Mouse (Mus musculus): Measurements from ENCODE around the gene Ncdn. TPM values are rescaled to one million over a fixed set of nuclear protein-coding genes. Genes with fewer than 3 reads are reported as not detected.

The Ncdn gene
- polyA plus RNA-seq, 1 experiment from 2014 or later = 91.8 TPM

DNA sequence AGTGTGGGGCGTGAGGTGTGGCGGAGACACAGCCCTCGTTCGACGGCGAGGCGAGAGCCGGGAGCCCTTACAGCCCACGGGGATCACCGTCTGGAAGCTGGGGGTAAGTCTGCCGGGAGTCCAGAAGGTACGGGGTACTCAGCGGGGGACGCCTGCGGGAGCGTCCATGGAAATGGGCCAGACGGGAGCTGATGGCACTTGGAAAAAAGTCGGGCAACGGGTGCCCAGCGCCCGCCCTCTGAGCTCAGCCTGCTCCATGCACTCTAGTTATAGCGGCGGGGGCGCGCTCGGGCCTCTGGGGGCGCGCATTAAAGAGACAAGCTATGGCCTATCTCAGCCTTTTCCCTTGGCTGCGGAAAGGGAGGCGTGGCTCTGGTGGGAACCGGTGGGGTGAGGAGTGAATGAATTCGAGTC is 17.2 kb downstream of the Ncdn start, which contains the start of gene Tfap2e:
Tfap2e (minus strand) TSS at position 240 of the 414 bp plus-strand sequence.
- no peak within 1 kb of the TSS; the same call in 1 of the 2 replicates for H3K9ac ChIP-seq (replicated peaks; ENCODE audit: low read length)
- H3K9me3 ChIP-seq (ENCODE audit: control insufficient read depth, low read length) = no peaks in the 10 kb centered on the region
- H3K4me3 ChIP-seq (replicated peaks; ENCODE audit: low read depth, low read length) = peak within 1 kb of the TSS; percentile 28
- WGBS = 1% methylated on average over 32 of the region's 32 CpGs
- H3K36me3 ChIP-seq (ENCODE audit: control insufficient read depth, insufficient read depth, low read length) = no peaks in the 10 kb centered on the region
- H3K4me2 ChIP-seq (ENCODE audit: low read length) = peak within 1 kb of the TSS; percentile 43
- DNase-seq (peak; percentile 77), ATAC-seq (ENCODE audit: low FRiP score, low TSS enrichment) (peak; percentile 46; the same call in 1 of the 2 replicates)
- peaks cover 94% of the 10 kb centered on the region for H3K27me3 ChIP-seq (ENCODE audit: control insufficient read depth, insufficient read depth, low read length)
- H3K27ac ChIP-seq (replicated peaks; ENCODE audit: low read depth, low read length) = no peak within 1 kb of the TSS
- no peaks in the 10 kb centered on the region for H3K4me1 ChIP-seq (ENCODE audit: control insufficient read depth, insufficient read depth, low read length)

DNA sequence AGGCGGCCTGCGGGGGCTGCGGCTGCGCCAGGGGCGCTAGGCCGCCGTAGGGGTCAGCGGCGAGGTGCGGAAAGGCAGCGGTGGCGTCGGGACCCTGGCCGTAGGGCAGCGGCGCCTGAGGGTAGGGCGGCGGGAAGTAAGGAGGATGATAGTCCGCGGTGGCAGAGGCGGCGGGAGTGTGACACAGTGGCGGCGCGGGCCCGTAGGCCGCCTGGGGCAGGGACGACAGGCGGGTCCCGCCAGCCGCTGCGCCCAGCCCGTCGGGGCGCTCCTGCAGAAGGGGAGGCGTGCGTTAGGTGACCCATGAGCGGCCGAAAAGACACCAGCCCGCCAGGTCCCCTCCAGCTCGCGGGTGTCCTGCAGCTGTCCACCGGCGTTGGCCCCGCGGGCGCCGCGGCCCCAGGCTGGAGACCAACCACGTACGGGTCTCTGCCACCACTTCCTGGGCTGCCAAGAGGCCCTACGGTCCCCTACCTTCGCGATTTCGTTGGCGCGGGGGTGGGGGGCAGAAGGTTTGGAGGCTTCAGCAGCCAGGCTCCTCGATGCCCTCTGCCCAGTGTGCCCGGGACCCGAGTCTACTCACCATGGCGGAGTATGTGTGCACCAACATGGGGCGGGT is 17.7 kb downstream of the Ncdn start:
- peak overlapping the region; percentile 43 for H3K4me2 ChIP-seq (ENCODE audit: low read length)
- H3K27ac ChIP-seq (replicated peaks; ENCODE audit: low read depth, low read length) = no peak overlapping the region
- H3K36me3 ChIP-seq (ENCODE audit: control insufficient read depth, insufficient read depth, low read length) = no peaks in the 10 kb centered on the region
- no peak for ATAC-seq (ENCODE audit: low FRiP score, low TSS enrichment)
- peaks cover 96% of the 10 kb centered on the region for H3K27me3 ChIP-seq (ENCODE audit: control insufficient read depth, insufficient read depth, low read length)
- WGBS = 2% methylated on average over 61 of the region's 62 CpGs
- no peak overlapping the region for H3K9ac ChIP-seq (replicated peaks; ENCODE audit: low read length)
- H3K4me3 ChIP-seq (replicated peaks; ENCODE audit: low read depth, low read length) = peak overlapping the region; percentile 28
- DNase-seq = peak; percentile 28
- no peaks in the 10 kb centered on the region for H3K9me3 ChIP-seq (ENCODE audit: control insufficient read depth, low read length)
- no peaks in the 10 kb centered on the region for H3K4me1 ChIP-seq (ENCODE audit: control insufficient read depth, insufficient read depth, low read length)

DNA sequence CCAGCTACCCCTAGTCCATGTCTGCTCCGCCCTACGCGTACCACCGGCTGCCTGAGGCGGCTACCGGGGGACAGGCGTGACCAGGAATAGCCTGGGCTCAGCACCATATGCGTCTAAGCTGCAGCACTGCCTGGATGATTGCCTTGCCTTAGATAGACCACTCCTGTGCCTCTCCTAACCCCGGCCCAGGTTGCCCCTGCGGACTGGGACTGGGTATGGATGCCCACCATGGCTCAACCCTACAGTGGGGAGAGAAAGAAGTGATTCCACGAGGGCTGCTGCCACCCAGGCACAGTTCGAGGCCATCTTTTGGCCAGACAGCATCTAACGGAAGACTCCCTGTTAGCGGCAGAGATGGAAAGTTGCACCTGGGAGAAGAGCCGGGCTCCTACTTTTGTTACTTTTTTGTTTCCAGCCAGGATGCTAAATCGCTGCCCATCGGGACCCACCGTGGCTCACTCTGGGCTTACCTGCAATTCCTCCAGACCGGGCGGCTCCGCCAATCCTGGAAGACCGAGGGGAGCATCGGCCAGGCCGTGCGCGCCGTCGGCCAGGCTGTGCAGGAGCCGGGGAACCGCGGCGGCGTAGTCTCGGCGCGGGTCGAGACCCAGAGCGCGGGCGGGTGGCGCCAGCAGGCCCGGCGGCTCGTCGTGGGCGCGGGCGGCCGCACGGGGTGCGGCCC is 18.4 kb downstream of the Ncdn start:
- DNase-seq = peak; percentile 18
- H3K4me3 ChIP-seq (replicated peaks; ENCODE audit: low read depth, low read length) = peak overlapping the region; percentile 28
- no peak for ATAC-seq (ENCODE audit: low FRiP score, low TSS enrichment)
- no peaks in the 10 kb centered on the region for H3K36me3 ChIP-seq (ENCODE audit: control insufficient read depth, insufficient read depth, low read length)
- 4% methylated on average over 51 of the region's 51 CpGs for WGBS
- H3K9ac ChIP-seq (replicated peaks; ENCODE audit: low read length) = no peak overlapping the region; the same call in 1 of the 2 replicates
- H3K9me3 ChIP-seq (ENCODE audit: control insufficient read depth, low read length) = no peaks in the 10 kb centered on the region
- H3K4me2 ChIP-seq (ENCODE audit: low read length) = peak overlapping the region; percentile 43
- no peaks in the 10 kb centered on the region for H3K4me1 ChIP-seq (ENCODE audit: control insufficient read depth, insufficient read depth, low read length)
- H3K27ac ChIP-seq (replicated peaks; ENCODE audit: low read depth, low read length) = no peak overlapping the region
- H3K27me3 ChIP-seq (ENCODE audit: control insufficient read depth, insufficient read depth, low read length) = peaks cover 99% of the 10 kb centered on the region

- peak; percentile 13 for DNase-seq
- peak overlapping the region; percentile 28; the same call in 1 of the 2 replicates for H3K4me3 ChIP-seq (replicated peaks; ENCODE audit: low read depth, low read length)
- H3K36me3 ChIP-seq (ENCODE audit: control insufficient read depth, insufficient read depth, low read length) = no peaks in the 10 kb centered on the region
- no peak for ATAC-seq (ENCODE audit: low FRiP score, low TSS enrichment)
- peaks cover 94% of the 10 kb centered on the region for H3K27me3 ChIP-seq (ENCODE audit: control insufficient read depth, insufficient read depth, low read length)
- H3K27ac ChIP-seq (replicated peaks; ENCODE audit: low read depth, low read length) = no peak overlapping the region
- no peaks in the 10 kb centered on the region for H3K9me3 ChIP-seq (ENCODE audit: control insufficient read depth, low read length)
- WGBS = 3% methylated on average over 16 of the region's 16 CpGs
- peak overlapping the region; percentile 43; the same call in 1 of the 2 replicates for H3K4me2 ChIP-seq (ENCODE audit: low read length)
- H3K4me1 ChIP-seq (ENCODE audit: control insufficient read depth, insufficient read depth, low read length) = no peaks in the 10 kb centered on the region
- no peak overlapping the region for H3K9ac ChIP-seq (replicated peaks; ENCODE audit: low read length)
These were observed 19.1 kb downstream of the Ncdn start for GRCm38 (mm10) chr4:126734001-126734603.

GRCm38 (mm10) chr4:126732531-126733380 is 20.5 kb downstream of the Ncdn start:
- Histone ChIP-seq H3K9me3 (ENCODE audit: control insufficient read depth, low read length) (no peaks in the 10 kb centered on the region), H3K4me3 (replicated peaks; ENCODE audit: low read depth, low read length) (peak overlapping the region; percentile 19), H3K36me3 (ENCODE audit: control insufficient read depth, insufficient read depth, low read length) (no peaks in the 10 kb centered on the region), H3K4me1 (ENCODE audit: control insufficient read depth, insufficient read depth, low read length) (no peaks in the 10 kb centered on the region), H3K27me3 (ENCODE audit: control insufficient read depth, insufficient read depth, low read length) (peaks cover 80% of the 10 kb centered on the region), H3K4me2 (ENCODE audit: low read length) (peak overlapping the region; percentile 41), H3K27ac (replicated peaks; ENCODE audit: low read depth, low read length) (no peak overlapping the region), H3K9ac (replicated peaks; ENCODE audit: low read length) (no peak overlapping the region; the same call in 1 of the 2 replicates)
- DNase-seq (peak; percentile 17), ATAC-seq (ENCODE audit: low FRiP score, low TSS enrichment) (no peak)
- WGBS = 3% methylated on average over 26 of the region's 26 CpGs

DNA sequence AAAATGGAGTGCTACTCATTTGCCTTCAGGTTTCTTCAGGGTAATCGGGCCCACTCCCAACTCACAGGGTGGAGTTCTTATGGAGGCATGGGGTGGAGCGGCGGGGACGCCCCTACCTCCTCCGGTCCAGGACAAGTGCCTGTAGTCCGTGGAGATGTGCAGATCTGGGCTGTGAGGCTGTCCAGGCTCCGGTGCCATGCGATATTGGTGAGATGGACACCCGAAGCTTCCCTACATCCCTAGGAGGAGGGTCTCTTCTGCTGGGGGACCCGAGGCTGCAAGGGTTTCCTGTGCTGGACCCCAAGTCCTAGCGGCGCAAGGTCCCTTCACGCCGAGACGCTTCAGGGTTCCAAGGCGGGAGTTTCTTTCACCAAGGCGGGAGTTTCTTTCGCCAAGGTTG is 21.1 kb downstream of the Ncdn start:
- DNase-seq (no peak), ATAC-seq (ENCODE audit: low FRiP score, low TSS enrichment) (no peak)
- Histone ChIP-seq H3K27me3 (ENCODE audit: control insufficient read depth, insufficient read depth, low read length) (peaks cover 74% of the 10 kb centered on the region), H3K4me3 (replicated peaks; ENCODE audit: low read depth, low read length) (peak overlapping the region; percentile 19), H3K36me3 (ENCODE audit: control insufficient read depth, insufficient read depth, low read length) (no peaks in the 10 kb centered on the region), H3K4me1 (ENCODE audit: control insufficient read depth, insufficient read depth, low read length) (no peaks in the 10 kb centered on the region), H3K4me2 (ENCODE audit: low read length) (peak overlapping the region; percentile 41), H3K9ac (replicated peaks; ENCODE audit: low read length) (no peak overlapping the region; the same call in 1 of the 2 replicates), H3K27ac (replicated peaks; ENCODE audit: low read depth, low read length) (no peak overlapping the region), H3K9me3 (ENCODE audit: control insufficient read depth, low read length) (no peaks in the 10 kb centered on the region)
- 4% methylated on average over 18 of the region's 18 CpGs for WGBS

DNA sequence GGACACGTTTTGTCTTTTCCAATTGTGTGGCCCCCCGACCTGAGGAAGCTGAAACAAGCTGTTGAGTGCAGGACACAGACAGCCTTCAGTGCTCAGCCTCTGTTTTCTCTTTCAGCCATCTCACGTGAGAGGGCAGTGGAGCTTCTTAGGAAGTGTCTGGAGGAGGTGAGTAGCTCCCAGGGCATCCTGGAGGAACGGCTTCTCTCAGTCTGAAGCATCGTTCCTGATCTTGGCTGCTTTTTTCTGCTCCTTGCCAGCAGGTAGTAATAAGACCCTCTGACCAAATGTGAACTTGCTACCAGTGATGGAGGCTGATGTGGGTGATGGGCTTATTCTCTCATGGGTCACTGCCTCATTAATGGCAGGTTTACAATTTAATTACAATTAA is 45.8 kb downstream of the Ncdn start:
- 19% methylated on average over 5 of the region's 5 CpGs for WGBS
- Histone ChIP-seq H3K9ac (replicated peaks; ENCODE audit: low read length) (no peak overlapping the region), H3K4me3 (replicated peaks; ENCODE audit: low read depth, low read length) (no peak overlapping the region), H3K4me2 (ENCODE audit: low read length) (no peak overlapping the region), H3K36me3 (ENCODE audit: control insufficient read depth, insufficient read depth, low read length) (peaks cover 68% of the 10 kb centered on the region), H3K27me3 (ENCODE audit: control insufficient read depth, insufficient read depth, low read length) (no peaks in the 10 kb centered on the region), H3K27ac (replicated peaks; ENCODE audit: low read depth, low read length) (peak overlapping the region; percentile 15; the same call in 1 of the 2 replicates), H3K9me3 (ENCODE audit: control insufficient read depth, low read length) (no peaks in the 10 kb centered on the region), H3K4me1 (ENCODE audit: control insufficient read depth, insufficient read depth, low read length) (peaks cover 9% of the 10 kb centered on the region; the same call in 1 of the 2 replicates)
- ATAC-seq (ENCODE audit: low FRiP score, low TSS enrichment) (no peak), DNase-seq (no peak)

All from midbrain, embryonic 14.5 days (tissue).